Mouse (Mus musculus): ENCODE measurements around the gene Nmur1. TPM values are rescaled to one million over a fixed set of nuclear protein-coding genes. Genes with fewer than 3 reads are reported as not detected.

Nmur1 gene
- polyA plus RNA-seq, 1 experiment: 0.21 TPM

DNA sequence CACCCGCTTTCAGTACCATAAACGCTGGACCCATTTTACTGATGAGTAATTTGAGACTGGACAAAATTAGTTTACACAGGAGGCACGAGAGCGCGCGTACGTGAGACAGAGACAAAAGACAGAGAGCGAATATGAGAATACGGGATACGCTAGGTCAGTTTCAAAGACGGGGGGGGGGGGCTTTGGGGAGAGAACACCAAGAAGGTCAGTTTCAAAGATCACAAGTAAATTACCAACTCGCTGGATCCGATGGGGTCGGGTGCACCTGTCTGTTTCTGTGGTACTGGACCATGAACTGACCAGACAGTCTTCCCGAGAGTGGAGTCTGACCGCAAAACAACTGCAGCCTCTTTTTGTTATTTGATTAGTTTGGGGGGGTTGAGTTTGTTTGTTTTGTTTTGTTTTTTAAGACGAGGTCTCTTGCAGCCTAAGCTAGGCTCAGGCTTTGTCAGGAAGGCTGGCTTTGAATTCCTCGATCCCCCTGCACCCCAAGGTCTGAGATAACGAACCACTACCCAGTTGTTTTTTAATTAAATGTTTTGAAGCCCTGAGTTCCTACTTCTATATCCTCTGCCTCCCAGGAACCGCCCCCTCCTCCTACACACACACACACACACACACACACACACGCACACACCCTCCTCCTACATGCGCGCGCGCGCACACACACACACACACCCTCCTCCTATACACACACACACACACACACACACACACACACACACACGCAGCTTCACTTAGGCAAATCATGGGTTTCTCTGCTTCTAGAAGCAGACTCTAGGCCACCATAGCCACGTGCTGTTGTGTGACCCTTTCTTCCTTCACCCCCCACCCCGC lies 15.1 kb upstream of the Nmur1 start:
- no peak for DNase-seq (ENCODE audit: low spot score)

DNA sequence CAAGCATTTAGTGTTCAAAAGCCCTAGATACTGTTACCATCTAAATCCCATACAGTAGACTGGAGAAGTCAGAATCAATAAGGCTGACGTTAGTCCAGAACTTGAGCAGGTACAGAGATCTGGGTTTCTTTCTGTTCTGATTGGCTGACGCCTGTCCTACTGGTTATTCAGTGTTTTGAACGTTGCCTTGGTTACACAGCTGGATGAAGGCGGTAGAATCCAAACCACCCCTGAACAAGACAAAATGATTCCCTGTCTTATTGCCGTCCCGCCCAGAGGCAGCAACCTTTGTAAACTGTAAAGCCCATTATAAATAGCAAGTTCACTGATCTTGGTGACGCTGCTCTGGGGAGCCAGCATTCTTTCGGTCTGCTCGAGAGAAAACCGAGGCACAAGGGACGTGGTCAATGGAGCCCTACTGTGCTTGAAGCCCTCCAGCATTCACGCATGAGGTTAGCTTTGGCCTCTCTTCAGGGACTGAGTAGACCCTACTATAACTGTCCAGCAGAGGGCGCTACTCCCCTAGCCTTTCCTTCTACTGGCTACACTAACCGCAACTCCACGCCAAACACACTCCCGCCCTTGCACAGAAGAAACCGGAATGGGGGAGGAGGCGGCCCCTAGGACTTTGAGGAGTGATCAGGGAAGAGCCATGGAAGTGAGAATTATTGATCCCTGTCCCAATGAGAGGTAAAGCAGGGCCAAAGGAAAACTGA lies 14.3 kb upstream of the Nmur1 start:
- DNase-seq (ENCODE audit: low spot score): peak; percentile 74

DNA sequence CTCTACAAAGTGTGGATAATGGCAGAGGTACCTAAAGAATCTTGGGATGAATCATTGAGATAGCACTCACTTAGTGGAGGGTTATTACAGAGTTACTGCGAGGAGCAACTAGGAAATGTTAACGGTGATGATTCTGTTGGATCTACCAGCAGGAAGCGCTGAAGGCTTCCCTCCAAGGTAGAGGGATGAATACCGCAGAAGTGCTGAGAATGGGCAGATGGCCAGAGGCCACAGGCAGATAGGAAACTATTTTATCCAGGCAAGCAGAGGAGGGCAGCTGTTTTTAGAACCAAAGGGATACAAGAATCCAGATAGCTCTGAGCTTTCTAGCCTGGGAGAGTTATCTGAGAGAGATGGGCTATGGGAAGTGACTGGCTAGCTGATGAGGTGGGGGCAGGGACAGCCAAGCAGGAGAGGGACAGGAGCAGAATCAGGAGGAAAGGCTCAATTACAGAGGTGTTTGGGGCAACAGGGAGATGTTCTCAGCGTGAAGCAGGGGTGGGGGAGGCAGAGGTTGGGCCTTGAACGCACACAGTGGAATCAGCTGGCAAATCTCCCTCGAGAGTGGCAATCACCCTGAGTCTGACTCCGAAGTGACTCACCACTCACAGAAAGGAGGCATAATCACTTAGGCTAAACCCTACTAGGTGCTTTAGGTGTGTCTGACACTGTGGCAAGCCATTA lies 13.6 kb upstream of the Nmur1 start:
- DNase-seq (ENCODE audit: low spot score): no peak

DNA sequence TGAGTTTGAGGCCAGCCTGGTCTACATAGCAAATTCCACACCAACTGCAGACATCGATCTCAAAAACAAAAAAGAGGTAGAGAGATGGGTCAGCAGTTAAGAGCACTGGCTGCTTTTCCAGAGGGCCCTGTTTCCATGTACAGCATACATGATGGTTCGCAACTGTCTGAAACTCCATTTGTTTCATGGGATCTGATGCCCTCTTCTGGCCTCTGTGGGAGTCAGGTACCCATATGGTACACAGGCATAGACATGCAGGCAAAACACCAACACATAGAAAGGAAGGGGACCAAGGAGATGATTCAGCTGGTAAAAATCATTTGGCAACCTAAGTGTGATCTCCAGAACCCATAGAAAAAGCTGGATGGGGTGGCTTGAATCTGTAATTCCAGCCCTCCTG lies 12.5 kb upstream of the Nmur1 start:
- no peak for DNase-seq (ENCODE audit: low spot score)

DNA sequence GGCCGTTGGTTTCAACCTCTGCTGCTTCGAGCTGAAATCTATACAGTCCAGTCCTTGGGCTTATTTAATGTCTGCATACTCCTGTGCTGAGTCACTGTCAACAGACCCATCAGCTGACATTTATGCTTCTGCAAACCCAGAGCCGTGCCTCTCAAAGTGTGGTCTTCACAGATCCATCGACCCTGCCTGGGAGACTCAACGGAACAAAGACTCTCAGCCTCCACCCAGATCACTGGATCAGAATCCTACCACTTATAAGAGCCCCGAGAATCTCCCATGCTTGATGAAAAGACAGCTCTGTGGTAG lies 11.9 kb upstream of the Nmur1 start:
- no peak for DNase-seq (ENCODE audit: low spot score)

DNA sequence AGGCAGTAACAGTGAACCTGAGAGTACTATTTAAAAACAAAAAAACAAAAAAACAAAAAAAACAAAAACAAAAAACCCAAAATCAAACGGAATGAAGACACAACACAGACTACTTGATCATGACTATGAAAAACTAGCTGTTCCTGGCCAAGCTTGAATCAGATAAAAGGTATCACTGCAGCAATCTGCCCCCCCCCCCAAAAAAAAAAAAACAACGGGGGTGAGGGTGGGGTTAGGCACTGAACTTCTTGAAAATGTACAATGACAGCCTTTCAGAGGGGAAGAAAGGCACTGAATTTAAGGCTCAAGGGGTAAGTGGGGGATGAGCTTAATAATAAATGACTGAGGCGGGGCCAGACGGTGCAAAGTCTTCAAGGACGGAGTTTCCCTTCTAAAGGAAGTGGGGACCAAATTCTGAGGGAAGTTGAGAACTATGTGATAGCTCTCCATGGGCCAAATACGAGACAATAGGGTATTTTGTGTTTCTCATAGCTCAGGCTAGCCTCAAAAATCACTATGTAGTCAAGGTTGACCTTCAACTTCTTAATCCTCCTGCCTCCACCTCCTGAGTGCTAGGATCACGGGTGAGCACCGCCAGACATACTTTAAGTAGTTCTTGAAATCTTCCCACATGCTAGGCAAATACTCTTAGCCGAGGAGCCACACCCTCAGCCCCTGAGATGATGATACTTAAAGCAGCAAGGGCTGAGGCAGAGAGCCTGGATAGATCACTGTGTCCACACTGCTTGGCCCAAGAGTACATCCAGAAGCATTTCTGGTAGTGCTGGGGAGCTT lies 11.4 kb upstream of the Nmur1 start:
- DNase-seq (ENCODE audit: low spot score): no peak

DNA sequence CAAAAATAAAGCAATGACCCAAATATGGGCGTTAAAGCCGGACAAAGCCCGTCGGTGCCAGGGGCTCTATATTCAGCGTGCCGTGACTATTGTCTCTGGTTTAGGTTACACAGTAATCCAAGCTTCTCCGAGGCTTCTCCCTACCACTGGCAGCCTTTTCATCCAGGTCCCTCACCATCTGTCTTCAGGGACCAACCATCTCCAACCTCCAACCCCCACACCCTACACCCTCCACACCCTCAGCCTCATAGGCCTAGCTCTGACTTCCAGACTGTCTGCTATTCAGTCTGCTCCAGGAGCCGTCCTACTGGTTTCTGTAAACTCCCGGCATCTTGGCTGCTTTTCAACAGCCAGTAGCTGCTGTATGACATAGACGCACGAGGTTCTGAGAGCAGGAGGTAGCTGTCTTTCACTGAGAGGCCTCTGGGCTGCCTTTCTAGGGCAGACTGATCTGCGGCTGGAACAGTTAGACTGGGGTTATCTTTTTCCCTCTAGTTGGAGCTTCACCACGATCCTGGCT lies 9.3 kb upstream of the Nmur1 start:
- no peak for DNase-seq (ENCODE audit: low spot score)

DNA sequence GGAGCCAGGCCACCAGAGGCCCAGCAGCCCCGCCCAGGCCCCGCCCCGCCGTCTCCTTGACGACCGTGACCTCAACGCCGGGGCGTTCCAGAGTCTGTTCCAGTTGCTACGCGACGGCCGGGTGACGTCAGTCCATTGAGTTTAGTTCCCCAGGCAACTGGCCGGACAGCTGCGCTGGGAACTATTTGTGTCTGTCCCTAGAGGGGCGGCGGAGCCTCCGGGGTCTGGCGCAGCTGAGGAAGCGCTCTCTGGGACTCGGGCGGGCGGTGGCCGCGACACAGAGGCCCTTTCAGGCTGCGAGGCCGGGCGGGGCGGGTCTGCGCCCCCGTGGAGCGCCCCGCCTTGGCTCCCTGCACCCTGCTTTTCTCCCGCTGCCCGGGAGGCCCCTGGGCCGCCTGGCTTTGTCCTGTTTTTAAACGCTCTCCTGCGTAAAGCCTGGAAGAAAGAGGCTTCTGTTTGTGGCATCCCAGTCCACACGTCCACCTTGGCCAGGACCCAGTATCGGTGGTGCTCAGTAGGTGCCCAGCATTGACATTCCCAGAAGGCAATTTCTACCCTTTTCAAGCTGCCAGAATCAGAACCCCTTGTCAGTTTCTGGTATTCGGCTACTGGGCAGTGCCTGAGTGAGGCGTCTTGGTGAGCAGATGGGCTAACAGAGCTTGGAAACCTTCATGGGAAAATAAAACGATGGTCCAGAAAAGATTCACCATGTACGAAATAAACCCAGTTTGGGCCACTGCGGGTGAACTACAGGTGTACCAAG lies 8.6 kb upstream of the Nmur1 start:
- DNase-seq (ENCODE audit: low spot score): peak; percentile 92

DNA sequence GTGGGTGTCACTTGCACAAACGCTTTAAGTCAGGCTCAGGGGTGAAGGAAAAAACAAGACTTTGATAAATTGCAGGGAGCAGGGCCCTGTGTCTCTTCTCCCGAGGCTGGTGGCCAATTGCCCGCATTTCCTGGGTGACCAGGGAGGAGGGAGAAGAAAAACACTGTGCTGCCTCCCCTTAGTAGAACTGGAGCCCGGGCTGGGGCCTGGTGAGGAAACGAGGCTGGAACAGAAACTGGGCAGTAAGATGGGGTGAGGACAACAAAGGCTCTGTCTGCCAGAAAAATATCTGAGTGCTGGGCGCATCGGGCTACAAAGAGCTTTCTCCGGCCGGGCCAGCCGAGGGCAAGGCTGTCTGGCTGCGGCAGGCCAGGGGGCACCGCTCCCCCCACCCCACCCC lies 8.0 kb upstream of the Nmur1 start:
- DNase-seq (ENCODE audit: low spot score): no peak

DNA sequence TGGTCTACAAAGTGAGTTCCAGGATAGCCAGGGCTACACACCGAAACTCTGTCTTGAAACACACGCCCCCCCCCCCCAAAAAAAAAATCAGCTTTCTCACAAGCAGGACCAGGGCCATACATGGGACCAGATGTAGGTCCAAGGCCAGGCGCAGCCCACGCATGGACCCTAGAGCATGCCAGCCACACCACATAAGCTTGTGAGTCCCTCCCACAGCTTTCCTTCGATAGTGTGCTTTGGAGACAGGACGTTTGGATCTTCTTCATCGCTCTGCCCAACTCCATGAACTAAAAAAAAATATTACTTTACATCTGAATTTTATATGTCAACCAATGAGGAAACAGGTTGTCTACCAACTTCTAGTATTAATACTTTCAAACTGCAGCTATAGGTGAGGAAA lies 7.3 kb upstream of the Nmur1 start:
- DNase-seq (ENCODE audit: low spot score): no peak

DNA sequence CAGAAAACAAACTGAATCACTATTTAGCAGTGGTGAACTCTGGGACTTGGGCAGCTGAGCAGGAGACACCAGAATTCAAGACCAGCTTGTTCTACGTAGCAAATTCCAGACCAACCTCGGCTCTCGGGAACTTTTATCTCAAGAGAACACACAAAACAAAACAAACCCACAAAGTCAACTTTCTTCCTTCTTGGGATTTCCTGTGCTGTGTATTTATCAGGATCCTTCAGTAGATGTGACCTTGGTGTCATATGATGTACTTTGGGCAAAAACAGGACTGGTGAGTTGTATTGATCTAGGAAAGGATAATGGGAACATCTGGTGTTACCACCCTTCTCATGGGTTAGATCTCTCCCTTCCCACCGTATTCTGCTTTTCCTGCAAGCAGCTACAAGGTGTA lies 6.8 kb upstream of the Nmur1 start:
- DNase-seq (ENCODE audit: low spot score): no peak

DNA sequence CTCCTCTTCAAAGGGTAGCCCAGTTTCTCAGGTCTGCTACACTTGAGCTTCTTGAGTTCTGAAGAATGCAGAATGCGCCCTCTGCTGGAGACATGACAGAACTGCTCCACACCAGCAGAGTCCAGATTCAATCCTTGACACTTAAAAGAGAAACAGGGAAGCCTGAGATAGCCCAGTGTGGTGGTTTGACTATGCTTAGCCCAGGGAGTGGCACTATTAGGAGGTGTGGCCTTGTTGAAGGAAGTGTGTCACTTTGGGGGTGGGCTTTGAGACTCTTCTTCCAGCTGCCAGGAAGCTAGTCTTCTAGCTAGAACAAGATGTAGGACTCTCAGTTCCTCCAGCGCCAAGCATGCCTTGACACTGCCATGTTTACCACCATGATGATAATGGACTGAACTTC lies 4.0 kb upstream of the Nmur1 start:
- DNase-seq (ENCODE audit: low spot score): no peak

DNA sequence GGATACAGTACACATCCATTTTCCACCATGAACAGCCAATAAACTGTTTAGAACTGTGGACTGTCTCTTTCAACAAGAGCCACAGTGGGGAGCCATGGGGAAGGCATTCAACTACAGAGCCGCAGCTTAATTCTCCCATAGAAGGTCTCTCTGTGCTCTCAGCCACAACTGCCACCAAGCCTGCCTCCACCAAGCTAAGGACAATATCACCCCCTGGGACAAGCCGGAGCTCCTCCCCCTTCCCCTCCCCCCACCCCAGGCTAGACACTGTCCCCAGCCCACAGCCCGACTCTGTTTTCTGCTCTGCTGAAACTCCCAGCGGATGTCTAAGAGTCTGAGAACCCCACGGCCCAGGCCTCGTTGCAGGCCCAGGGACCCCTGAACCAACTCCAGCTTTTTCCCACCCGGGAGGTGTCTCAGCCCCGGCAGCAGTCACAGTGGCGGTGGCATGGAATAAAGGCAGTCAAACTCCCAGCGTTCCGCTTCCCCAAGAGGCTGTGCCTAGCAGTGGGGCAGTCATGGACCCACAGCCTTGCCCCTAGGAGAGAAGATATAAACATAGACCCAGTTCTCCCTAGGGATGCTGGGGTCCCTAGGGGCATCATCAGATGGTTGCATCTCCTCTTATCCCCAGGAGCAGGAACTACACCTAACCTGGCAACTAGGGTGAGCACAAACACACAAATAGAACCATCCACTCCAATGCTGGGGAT lies 1.0 kb downstream of the Nmur1 start:
- DNase-seq (ENCODE audit: low spot score): no peak

DNA sequence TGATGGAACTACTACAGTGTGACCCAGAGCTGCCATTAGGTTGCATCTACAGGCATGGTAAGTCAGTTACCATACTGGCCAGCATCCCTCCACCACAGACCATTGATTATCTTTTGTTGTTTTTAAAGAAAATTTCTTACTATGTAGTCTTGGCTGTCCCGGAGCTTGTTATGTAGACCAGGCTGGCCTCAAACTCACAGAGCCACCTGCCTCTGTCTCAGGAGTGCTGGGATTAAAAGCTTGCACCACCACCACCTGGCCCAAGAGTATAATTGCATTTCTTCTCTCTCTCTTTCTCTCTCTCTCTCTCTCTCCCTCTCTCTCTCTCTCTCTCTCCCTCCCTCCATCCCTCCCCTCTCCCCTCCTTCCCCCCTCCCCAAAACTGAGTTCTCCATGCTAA lies 1.7 kb downstream of the Nmur1 start:
- no peak for DNase-seq (ENCODE audit: low spot score)

DNA sequence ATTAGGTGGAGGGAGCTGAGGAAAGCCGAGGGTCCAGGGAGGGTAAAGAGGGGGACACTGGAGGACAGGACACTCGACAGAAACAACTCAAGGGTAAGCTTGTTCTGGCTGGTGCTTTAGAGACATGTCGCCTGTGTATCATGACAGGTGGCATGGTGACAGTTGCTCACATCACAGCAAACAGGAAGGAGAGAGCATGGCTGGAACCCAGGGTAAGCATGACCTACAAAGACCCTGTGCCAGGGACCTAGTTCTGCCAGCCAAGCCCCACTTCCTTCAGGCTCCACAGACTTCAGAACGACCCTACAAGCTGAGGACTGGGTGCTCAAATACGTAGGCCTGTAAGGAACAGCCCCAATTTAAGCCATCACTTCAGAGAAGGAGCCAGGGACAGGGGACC lies 2.1 kb downstream of the Nmur1 start:
- no peak for DNase-seq (ENCODE audit: low spot score)

DNA sequence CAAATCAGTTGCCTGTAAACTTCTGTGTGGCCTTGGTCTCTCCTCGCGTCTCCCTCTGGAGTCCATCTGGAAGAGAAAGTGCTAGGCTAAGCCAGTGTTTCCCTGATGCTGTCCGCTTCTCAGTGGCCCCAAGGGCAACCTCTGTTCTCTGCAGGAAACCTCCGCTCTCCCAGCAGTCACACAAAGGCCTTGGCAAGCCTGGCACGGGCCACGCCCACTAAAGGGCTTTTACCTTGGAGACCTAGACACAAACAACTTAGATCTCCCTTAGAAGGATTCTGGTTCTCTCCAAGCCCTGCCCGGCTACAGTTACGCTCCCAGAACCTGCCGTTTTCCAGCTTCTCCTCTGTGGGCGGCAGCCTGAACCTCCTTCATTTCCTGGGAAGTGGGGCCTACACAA lies 5.0 kb downstream of the Nmur1 start:
- no peak for DNase-seq (ENCODE audit: low spot score)

DNA sequence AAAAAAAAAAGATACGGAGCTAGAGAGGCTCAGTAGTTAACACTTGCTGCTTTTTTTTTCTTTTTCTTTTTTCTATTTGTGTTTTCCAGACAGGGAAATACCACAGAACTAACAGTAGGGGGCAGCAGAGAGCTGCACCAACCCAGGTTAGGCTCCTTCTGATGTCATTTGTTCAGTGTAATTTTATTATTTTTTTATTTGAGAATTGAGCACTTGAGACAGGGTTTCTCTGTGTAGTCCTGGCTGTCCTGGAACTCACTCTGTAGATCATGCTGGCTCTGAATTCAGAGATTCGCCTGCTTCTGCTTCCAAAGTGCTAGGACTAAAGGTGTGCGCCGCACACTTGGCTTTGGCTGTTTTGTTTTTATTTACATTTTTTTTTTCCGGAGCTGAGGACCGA lies 9.7 kb downstream of the Nmur1 start:
- DNase-seq (ENCODE audit: low spot score): no peak

DNA sequence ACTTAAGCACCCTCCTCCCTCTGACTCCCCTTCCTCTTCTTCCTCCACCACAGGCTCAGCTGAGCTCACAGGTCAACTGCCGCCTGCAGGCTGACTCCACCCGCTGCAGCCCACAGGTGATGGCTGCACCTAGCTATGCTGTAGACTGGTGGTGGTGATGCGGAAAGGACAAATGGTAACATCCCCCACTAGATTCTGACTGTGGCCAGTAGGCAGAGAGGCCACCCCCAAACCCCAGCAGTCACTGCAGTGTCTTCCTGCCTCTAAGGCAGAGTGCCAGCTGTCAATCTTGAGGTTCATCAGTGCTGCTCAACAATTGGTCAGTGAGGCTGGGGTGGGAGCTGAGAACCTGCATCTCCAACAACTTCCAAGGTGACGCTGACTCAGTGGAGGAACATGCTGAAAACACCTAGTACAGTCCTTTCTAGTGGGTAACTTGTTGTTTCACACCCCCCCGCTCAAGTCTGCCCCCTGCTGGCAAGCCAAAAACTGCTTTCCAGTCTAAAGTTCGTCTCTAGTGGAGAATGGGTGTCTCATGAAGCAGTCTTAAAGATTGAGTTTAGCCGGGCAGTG lies 10.3 kb downstream of the Nmur1 start:
- no peak for DNase-seq (ENCODE audit: low spot score)

DNA sequence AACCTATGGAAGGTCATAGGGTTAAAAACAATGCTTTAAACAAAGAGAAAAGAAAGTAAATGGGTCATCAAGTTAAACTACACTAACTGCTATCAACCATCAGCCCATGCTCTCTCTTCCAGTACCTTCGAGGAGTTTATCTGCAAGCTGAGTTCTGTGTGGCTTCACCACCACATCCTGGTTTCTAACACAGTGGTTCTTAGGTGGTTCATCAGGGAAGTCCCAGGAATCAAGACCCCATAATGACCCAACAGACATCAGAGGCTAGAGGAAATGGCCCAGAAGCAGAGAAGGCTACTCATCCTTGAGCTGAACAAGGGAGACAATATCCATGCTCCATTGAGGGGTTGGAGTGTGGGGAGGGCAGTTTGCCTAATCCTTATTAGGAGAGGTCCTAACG lies 10.9 kb downstream of the Nmur1 start:
- no peak for DNase-seq (ENCODE audit: low spot score)

DNA sequence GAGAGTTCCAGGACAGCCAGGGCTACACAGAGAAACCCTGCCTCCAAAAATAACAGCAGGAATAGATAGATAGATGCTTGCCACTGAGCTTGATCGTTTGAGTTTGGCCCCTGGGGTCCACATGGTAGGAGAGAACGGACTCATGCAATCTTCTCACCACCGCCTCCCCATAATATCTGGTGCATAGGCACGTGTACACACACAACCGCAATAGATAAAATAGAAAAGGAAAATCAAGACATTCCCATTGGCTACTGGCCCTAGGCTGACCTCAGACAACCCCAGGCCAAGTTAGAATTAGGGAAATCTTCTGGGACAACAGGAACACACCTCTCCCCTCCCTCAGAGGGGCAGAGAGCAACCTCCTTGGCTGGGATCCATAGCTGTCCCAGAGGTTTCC lies 11.3 kb downstream of the Nmur1 start:
- DNase-seq (ENCODE audit: low spot score): no peak

Data from urinary bladder, adult 2 months (tissue).